Mouse (Mus musculus) common myeloid progenitor, adult 5-6 weeks (primary cell): ENCODE data around the gene Msgn1. TPM values are rescaled to one million over a fixed set of nuclear protein-coding genes. Genes with fewer than 3 reads are reported as not detected.
A peak's percentile ranks its signal among the peaks of the same experiment; 100 is the strongest.

ENCODE experiments used
- ATAC-seq: replicated peaks from 2 replicates; pipeline ENCODE4 v1.8.0; 2016; ENCODE audit warnings: low read depth, mild to moderate bottlenecking, moderate TSS enrichment, inconsistent platforms; ENCODE audit not compliant: poor library complexity, severe bottlenecking
- total RNA-seq: library from RNA; stranded (forward); fragments of 200-1000, 187-1606 nt; gene quantifications from 2 replicates; pipeline ENCODE4 v1.2.3, GENCODE M21; 2017

The Msgn1 gene
- total RNA-seq, 1 experiment from 2014 or later = not detected

DNA sequence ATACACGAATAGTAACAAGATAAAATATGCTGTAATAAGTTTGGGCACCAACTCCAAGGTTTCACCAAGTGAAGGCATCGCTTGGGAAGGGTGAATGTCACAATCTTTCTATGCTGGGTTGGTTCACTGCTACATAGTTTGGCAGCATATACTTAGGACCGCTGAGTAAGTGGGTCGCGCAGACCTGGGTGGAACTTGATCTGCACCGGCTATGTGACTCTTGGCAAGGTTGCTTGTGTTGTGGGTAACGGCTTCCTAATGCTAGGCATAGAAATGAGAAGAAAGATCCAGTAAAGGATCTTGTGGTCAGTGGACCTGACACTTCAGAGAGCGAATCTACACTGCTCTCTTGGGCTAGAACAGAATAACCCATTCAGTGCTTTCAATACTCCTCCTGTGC lies 6.3 kb downstream of the Msgn1 start:
- 0 out of 2 replicates have a peak, but pooled peaks have one; percentile 42 for ATAC-seq

- no peak; the same call in 1 of the 2 replicates for ATAC-seq
Measured at GRCm38 (mm10) chr12:11200711-11201110, 8.1 kb downstream of the Msgn1 start.

DNA sequence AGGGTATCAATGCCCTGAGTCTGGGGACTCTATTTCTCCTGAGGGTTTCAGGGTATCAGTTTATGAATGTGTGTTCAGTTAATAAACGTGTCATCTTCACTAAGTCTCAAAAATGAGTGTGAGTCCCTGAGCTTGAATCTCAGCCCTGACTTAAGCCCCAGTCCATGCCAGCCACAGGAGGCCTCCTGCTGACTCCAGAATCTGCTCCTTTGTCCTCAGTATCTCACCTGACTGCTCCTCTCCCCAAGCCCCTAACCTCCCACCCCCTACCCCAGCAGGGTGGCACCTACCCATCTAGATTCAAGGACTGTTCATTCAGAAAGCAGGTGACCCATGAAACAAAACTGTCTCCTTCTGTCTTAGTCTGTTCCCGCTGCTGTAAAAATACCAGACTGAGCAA lies 10.2 kb downstream of the Msgn1 start:
- no peak for ATAC-seq

GRCm38 (mm10) chr12:11198026-11198425 lies 10.7 kb downstream of the Msgn1 start:
- no peak for ATAC-seq

DNA sequence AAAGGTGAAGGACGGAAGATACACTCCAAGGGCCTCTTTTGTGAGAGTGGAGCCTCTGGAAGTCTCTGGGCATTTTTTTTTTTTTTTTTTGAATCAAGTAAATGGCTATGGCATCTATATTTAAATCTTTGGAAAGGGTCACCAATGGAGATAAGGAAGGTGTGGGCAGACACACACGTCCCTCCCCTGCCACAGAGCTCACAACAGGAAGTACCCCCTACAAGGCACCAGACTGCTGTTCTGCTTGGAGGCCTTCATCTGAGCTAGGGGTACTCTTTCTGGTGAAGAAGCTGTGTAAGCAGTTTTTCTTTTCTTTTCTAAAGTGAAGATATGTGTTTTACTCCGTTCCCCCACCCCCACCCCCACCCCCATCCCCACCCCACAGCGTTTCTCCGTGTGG lies 11.9 kb downstream of the Msgn1 start:
- peak; percentile 19; the same call in 1 of the 2 replicates for ATAC-seq

GRCm38 (mm10) chr12:11196142-11196597 lies 12.6 kb downstream of the Msgn1 start:
- ATAC-seq = peak; percentile 98

GRCm38 (mm10) chr12:11195031-11195430 lies 13.7 kb downstream of the Msgn1 start:
- ATAC-seq = no peak

DNA sequence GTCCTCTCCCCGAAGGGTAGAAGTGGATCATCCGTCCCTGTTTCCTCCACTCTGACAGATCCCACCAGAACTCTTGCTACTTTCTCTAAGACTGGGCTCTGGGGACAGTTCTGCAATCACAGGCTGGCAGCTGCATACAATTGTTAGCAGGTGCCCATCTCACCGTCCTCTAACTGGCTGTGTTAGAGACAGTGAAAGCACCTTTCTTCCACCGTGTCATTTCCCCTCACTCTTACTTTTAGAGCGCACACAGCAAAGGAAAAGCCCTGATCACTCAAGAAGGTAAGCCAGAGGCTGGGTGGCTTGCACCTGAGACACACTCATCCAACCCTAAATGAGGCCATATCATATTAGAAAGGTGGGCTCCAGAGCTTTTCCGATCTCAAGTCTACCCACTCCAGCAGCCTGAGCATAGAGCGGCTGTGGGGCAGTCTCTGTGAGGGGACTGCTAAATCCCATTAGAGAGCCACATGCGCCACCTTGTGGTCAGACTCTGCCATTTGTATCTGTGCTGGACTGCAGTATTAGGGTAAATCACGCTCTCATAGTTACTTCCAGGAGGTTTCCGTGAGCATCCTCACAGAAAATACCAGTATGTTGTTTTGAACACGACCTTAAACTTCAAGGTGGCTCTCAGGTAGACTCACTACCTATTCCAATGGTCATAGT lies 30.2 kb downstream of the Msgn1 start:
- ATAC-seq = peak; percentile 96

DNA sequence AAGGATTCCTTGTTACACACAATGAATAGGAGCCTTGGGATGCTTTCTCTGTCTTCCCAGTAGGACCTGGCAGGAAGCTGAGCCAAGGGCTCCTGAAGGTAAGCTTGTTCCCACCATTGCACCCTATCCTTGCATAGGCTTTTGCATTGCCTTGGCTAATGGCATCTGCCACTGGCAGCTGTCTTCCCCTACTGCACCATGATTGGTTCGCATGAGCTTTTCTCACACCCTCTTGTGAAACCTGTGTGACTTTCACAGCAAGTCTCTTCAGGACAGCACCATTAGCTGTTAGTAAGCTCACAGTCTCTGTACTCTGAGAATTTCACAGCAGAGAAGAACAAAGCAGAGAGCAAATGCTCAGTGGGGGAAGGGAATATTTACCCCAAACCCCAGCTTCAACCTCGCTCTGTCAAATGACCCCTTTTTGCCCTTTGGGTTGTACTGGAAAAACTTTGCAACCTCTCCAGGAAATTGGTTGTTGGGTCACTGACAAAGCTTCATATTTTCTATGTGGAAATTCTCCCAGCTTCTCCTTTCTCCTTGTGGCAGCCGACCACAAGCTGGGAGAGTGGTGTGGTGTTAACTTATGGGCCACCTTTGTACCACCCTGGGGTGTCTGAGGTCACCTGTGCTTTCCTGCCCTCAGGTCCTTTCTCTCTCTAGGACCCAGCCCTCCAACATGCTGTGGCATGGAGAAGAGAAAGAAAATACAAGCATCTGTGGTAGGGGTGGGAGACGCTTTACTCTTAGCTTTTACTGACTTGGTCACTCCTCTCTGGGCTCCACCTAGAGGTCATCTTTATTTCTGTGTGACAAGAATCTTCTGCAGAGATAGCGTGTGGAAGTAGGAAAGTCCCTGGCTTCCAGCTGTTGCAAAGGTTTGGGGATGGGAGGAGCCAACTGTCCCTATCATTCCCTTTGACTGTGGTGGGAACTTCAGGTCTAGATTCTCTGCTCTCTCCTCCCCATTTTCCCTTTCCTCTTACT lies 31.1 kb downstream of the Msgn1 start:
- ATAC-seq = peak; percentile 46

GRCm38 (mm10) chr12:11158670-11159069 lies 50.1 kb downstream of the Msgn1 start:
- ATAC-seq = no peak

Other genes with a start within 250 kb of the Msgn1 start
- not detected in 2 replicates for gene Kcns3, start 57.9 kb downstream of the Msgn1 start, total RNA-seq
- 24.7 and 28.8 TPM in 2 replicates for gene Gen1, start 56.8 kb upstream of the Msgn1 start, total RNA-seq
- gene Smc6, start 56.9 kb upstream of the Msgn1 start, total RNA-seq = 119 and 153 TPM in 2 replicates
- not detected in 2 replicates for gene Vsnl1, start 227.6 kb upstream of the Msgn1 start, total RNA-seq
- 0.05 TPM in 1 of 2 replicates, not detected in the other for gene Rad51ap2, start 247.1 kb upstream of the Msgn1 start, total RNA-seq